Mouse (Mus musculus) left cerebral cortex, postnatal 4 days (tissue): ENCODE data around the gene Spag7. TPM values are rescaled to one million over a fixed set of nuclear protein-coding genes. Genes with fewer than 3 reads are reported as not detected.

Experiments used
- DNase-seq: peaks from one replicate; pipeline ENCODE4 v3.0.0-alpha.2; 2022
- intact Hi-C: fragments of 180-260 bp; cut with DNase I; formaldehyde crosslinking; loops from one replicate; pipeline ENCODE4 v1.15.1; 2025
- total RNA-seq, 2 experiments: library from RNA; stranded (reverse); gene quantifications; 2 replicates each; pipeline ENCODE4 v1.2.3; 2021

The Spag7 gene
- total RNA-seq, 2 experiments from 2014 or later = 50.6 to 56.8 TPM

- DNase-seq = peak; percentile 47
- intact Hi-C loops = no loop called here
Observed at GRCm38 (mm10) chr11:70681897-70682581, 12.8 kb upstream of the Spag7 start.

DNA sequence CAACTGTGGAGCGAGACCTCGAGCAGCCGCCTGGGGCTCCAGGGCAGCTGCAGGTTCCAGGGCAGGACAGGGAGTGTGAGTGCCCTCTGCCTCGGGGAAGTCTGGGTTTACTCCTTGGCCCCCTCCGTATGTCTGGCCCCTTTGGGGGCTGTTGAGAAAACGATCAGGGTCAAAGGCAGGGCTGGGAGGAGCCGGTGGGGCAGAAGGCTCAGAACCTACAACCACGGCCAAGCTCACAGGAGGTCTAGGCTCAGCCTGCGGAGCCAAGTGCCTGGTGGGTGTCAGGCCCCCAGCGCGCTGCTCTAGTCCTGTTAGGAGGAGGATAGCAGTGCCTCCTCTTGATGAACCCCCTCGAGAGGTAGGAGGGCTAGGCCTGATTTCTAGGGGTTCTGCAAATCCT, 12.0 kb upstream of the Spag7 start:
- DNase-seq = no peak
- intact Hi-C loops = no loop called here

- intact Hi-C loops = no loop called here
- no peak for DNase-seq
Observed at GRCm38 (mm10) chr11:70679894-70680293, 10.7 kb upstream of the Spag7 start.

- intact Hi-C loops = no loop called here
- DNase-seq = no peak
Observed at GRCm38 (mm10) chr11:70679361-70679760, 10.1 kb upstream of the Spag7 start.

- intact Hi-C loops = no loop called here
- DNase-seq = no peak
Observed at GRCm38 (mm10) chr11:70678576-70678975, 9.4 kb upstream of the Spag7 start.

DNA sequence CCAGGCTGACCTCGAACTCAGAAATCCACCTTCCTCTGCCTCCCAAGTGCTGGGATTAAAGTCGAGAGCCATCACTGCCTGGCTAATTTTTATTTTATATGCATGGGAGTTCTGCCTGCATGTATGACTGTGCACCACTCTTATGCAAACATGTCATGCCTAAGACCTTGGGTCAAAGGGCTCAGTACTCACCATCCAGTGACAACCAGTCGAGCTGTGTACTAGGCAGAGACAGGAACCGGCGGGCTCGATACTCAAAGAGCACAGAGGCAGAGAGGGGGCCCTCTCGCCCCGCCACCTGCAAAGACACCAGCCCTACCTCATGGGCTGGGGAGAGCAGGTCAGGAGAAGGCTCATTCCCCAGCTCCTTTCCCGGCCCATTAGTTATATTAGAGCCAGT, 8.9 kb upstream of the Spag7 start:
- intact Hi-C loops = no loop called here
- no peak for DNase-seq

DNA sequence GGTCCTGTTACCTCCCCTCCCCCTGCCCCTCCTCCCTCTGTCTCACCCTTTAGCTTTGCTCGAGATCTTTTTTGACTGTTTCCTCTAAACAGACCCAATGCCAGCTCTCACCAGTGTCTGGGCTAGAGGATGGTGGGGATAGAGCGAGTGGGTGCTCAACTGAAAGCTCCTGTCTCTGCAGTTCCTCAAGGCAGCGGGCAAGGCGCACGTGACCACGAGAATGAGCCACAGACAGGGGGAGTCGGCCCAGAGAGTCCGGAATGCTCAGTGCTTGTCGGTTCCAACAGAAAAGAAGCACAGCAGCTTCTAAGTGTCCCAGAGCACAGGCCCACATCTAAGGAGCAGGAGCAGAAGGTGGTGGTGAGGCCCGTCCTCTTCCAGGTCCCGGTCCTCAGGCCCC, 5.3 kb upstream of the Spag7 start:
- no peak for DNase-seq
- intact Hi-C loops = no loop called here

GRCm38 (mm10) chr11:70674014-70674413, 4.8 kb upstream of the Spag7 start:
- intact Hi-C loops = no loop called here
- no peak for DNase-seq

GRCm38 (mm10) chr11:70671333-70672047, 2.3 kb upstream of the Spag7 start:
- no peak for DNase-seq
- intact Hi-C loops = no loop called here

- no peak for DNase-seq
- intact Hi-C loops = no loop called here
Observed at GRCm38 (mm10) chr11:70670483-70670882, 1.3 kb upstream of the Spag7 start.

DNA sequence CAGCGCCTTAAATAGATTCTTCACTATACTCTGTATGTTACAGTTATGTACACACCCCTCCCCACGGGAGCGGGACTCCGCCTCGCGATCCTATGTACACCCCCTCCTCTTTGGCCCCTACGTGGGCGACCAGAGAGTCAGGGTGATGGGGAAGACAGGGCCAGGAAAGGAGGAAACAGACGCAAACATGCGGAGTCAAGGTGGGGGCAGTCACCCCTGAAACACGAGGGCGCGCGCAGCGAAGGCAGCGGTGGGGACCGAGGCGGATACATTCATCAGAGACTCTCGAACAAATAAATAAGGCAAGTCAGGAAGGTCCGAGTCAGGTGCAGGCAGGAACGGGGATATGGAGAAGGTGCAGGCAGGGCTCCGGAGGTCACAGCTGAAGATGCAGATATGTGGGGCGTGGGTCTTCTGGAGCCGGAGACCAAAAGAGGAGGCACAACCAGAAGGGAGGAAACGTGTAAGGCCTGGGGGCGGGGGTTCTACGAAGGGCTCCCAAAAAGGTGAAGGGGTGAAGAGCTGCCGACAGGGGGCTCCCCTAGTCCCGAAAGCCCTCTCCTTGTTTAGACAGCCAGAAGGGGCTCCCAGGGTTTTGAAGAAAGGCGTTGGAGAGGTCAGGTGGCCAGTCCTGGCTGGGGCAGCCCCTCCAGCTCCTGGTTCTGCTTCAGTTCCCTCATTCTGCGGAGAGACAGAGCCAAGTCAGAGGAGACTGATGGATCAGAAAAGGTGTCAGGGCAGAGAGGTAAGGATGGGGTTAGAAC, 548 bp upstream of the Spag7 start:
- intact Hi-C loops = no loop called here

DNA sequence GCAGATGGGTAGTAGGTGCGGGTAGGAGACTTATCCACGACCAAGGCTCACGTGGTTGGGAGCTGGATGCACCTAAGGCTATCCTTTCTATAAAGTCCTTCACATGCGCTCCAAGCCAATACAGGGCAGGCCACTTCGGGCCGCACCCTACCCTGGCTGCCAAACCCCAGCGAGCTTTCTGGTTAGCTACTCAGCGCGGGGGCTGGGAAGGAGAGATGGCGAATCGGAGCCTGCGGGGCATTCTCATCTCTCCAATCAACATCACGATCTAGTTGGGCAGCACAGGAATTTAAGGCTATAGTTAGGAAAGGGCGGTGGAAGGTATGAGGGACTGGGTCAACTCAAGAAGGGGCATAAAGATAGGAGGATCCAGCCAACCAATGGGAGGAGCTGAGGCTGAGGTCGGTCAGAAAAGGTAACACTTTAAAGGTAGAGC, 863 bp downstream of the Spag7 start:
- intact Hi-C loops = no loop called here
- DNase-seq = peak; percentile 69

More for the DNA sequence above, 548 bp upstream of the Spag7 start:
- peak; percentile 86 for DNase-seq

DNA sequence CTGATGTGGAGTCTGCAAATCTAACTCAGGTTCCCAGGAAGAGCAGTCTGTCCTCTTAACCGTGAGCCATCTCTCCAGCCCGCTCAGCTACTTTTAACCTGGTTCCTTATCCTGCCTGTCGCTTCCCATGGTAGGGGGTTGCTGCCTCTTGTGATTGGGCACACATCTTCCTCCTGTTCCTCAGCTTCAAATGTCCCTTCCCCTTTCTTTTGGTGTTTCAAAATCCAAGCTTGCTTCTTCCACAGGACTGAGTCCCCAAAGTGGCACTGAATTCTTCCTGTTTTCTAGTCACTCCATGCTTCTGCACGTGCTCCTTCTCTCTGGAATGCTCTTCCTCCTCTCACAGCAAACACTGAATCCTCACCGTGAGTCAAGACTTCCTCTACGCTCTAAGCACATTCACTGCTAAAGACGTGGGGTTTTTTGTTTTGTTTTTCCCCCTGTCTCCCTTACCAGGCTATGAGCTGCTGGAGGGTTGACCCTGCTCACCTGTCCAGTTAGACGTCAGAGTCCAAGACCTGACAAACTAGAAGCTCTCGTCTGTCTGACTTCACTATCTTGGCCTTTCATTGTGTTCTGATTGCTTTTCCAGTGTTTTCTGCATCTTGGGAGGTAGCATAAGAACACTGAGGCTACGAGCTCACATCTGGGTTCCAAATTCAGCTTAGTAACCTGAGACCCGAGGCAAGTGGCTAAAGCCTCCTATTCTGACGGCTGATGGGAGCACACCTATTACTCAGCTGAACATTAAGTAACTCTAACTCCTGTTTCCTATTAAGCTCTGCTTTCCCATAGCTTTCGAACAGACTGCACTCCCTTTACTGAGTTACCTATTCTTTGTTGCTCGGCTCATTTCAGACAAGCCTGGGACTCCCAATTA, 1.7 kb downstream of the Spag7 start:
- no peak for DNase-seq
- intact Hi-C loops = no loop called here

- intact Hi-C loops = no loop called here
Observed at GRCm38 (mm10) chr11:70666687-70667086, 2.5 kb downstream of the Spag7 start.

DNA sequence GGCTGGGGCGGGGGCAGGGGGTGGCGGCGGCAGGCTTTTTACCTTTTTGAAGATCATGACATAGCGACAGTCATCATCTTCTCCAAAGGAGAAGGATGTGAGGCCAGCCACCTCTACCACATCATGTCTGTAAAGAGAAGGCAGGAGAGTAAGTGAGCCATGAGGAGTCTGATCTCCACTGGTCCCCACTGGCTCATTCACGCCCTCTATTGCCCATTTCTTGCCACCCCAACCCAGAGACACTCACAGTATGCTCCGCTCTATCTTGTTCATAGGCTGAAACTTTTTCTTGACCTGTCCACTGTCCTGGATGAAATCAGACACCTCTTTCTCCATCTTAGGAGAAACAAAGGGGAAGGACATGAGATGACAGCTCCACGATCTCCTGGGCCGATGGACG, 4.5 kb downstream of the Spag7 start:
- no peak for DNase-seq
- intact Hi-C loops = no loop called here

More at GRCm38 (mm10) chr11:70666687-70667086, 2.5 kb downstream of the Spag7 start:
- no peak for DNase-seq

- intact Hi-C loops = no loop called here
Observed at GRCm38 (mm10) chr11:70663957-70664356, 5.3 kb downstream of the Spag7 start.

DNA sequence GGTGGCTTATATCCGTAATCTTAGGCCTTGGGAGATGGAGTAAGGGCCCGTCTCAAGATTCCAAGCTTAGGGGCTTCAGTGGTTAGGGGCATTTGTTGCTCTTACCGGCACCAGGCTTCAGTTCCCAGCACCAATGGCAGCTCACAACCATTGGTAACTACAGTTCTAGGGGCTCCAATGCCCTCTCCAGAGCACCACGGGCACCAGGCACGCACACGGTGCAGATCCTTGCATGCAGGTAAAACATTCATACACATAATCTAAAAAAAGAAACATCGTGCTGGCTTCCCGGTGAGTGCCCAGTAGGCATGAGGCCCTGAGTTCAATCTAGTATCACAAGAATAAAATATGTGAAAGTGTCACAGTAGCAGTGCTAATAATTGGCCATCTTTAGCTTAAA, 6.1 kb downstream of the Spag7 start:
- DNase-seq = no peak
- intact Hi-C loops = no loop called here

More at GRCm38 (mm10) chr11:70663957-70664356, 5.3 kb downstream of the Spag7 start:
- DNase-seq = no peak

DNA sequence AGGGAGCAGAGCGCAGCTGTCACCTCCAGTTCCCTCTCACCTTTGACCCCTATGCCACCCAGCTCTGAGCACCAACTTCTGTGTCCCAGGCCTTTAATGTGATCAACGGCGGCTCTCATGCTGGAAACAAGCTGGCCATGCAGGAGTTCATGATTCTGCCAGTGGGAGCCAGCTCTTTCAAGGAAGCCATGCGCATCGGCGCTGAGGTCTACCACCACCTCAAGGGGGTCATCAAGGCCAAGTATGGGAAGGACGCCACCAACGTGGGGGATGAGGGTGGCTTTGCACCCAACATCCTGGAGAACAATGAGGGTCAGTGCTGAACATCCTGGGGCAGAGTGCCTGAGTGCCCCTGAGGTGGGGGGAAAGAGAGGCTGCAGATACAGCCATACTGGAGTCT, 8.6 kb downstream of the Spag7 start:
- DNase-seq = no peak
- intact Hi-C loops = no loop called here

DNA sequence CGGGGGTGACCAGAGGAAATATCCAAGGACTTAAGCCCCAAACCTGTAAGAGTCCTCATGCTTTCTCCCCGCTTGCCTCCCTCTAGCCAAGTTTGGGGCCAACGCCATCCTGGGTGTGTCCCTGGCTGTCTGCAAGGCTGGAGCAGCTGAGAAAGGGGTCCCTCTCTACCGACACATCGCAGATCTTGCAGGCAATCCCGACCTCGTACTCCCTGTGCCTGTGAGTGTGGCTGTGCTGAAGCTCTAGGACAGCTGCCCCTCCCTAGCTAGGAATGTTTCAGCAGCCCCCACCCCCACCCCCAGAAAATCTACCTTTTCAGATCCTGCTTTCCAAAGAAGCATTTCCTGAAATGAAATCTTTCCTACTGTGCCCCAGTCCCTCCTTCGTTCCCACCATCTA, 10.3 kb downstream of the Spag7 start:
- no peak for DNase-seq
- intact Hi-C loops = no loop called here

DNA sequence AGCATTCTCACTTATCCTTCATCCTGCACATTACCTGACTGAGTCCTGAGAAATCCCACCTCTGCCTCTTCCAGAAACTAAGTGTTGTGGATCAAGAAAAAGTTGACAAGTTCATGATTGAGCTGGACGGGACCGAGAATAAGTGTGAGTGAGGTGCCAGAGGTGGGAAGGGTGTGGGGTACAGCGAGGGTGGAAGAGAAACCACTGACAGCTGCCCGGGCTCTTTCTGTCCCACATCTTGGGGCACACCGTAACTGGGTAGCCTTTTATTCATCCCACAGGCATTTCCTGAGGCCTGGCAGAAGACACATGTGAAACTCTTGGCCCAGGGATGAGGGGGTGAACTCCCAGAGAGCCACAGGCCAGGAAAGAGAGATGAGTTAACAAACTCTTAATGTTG, 10.7 kb downstream of the Spag7 start:
- no peak for DNase-seq

DNA sequence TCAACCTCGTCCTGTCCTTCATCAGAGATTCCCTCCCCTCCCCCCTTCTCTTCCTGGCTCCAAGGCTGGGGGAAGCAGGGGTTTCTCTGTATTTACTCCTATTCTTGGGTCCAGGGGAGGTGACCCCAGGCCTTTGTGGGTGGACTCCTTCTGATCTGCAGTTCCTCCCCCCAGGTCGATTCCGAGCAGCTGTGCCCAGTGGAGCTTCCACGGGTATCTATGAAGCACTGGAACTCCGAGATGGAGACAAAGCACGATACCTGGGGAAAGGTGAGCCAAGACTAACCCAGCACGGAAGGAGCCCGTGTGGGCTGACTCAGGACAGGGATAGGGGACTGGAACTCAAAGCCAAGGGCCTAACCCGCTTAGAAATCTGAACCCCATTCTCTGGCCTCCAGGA, 11.2 kb downstream of the Spag7 start:
- no peak for DNase-seq
- intact Hi-C loops = no loop called here

More for the DNA sequence above, 10.7 kb downstream of the Spag7 start:
- intact Hi-C loops = no loop called here
